Mouse (Mus musculus) C2C12 (cell line): ENCODE results near the gene Nek7. TPM values are rescaled to one million over a fixed set of nuclear protein-coding genes. Genes with fewer than 3 reads are reported as not detected.

Experiments used
- H3K27me3 ChIP-seq: one replicate; pipeline ENCODE4 v1.6.1; 2011; ENCODE audit not compliant: control insufficient read depth, insufficient read depth, insufficient read length
- H3K36me3 ChIP-seq: one replicate; pipeline ENCODE4 v1.6.1; 2011; ENCODE audit not compliant: control insufficient read depth, insufficient read depth
- H3K4me3 ChIP-seq: one replicate; pipeline ENCODE4 v1.5.1; 2011; ENCODE audit warnings: mild to moderate bottlenecking, control low read depth; ENCODE audit not compliant: poor library complexity, insufficient read depth, severe bottlenecking
- H3K79me2 ChIP-seq: one replicate; pipeline ENCODE4 v1.6.1; 2011; ENCODE audit not compliant: control insufficient read depth, insufficient read depth
- H3K79me3 ChIP-seq: one replicate; pipeline ENCODE4 v1.6.1; 2011; ENCODE audit warnings: low read depth, control low read depth
- H3ac ChIP-seq: one replicate; pipeline ENCODE3; 2011; ENCODE audit warnings: low read depth; ENCODE audit not compliant: control insufficient read depth, insufficient read length
- CEBPB ChIP-seq: IDR thresholded peaks from one replicate; pipeline ENCODE4 v1.6.1; 2011; ENCODE audit warnings: low read depth, mild to moderate bottlenecking, control low read depth, moderate library complexity
- CTCF ChIP-seq: IDR thresholded peaks from one replicate; pipeline ENCODE4 v1.5.1; 2011; ENCODE audit not compliant: control insufficient read depth, insufficient read depth, insufficient read length
- FOSL1 ChIP-seq: IDR thresholded peaks from one replicate; pipeline ENCODE4 v1.8.0; 2011; ENCODE audit warnings: mild to moderate bottlenecking, low read length; ENCODE audit not compliant: poor library complexity, insufficient read depth, severe bottlenecking
- MAX ChIP-seq: IDR thresholded peaks from one replicate; pipeline ENCODE4 v1.6.1; 2011; ENCODE audit warnings: mild to moderate bottlenecking, control low read depth
- MYOD1 ChIP-seq: IDR thresholded peaks from one replicate; pipeline ENCODE4 v1.6.1; 2011; ENCODE audit warnings: low read depth; ENCODE audit not compliant: control insufficient read depth, insufficient read length
- MYOG ChIP-seq: IDR thresholded peaks from one replicate; pipeline ENCODE4 v1.6.1; 2011; ENCODE audit not compliant: control insufficient read depth, insufficient read length; ENCODE audit errors: extremely low read depth
- USF1 ChIP-seq: IDR thresholded peaks from one replicate; pipeline ENCODE4 v1.6.1; 2011; ENCODE audit warnings: low read depth, mild to moderate bottlenecking, control low read depth, moderate library complexity
- polyA plus RNA-seq: library from polyadenylated mRNA; unstranded; fragments of >200 nt; fragmentation: generic; extraction: Trizol; gene quantifications from one replicate; pipeline ENCODE4 v1.2.1, GENCODE M21; 2012; ENCODE audit warnings: missing spikeins

Gene Nek7
- polyA plus RNA-seq, 1 experiment: 12.0 TPM

GRCm38 (mm10) chr1:138575629-138576028, 44.3 kb downstream of the Nek7 start:
- Histone ChIP-seq H3K4me3 (no peak overlapping the region), H3K36me3 (peaks cover 22% of the 10 kb centered on the region), H3K27me3 (no peaks in the 10 kb centered on the region), H3K79me3 (peaks cover 47% of the 10 kb centered on the region), H3ac (no peak overlapping the region), H3K79me2 (peaks cover 99% of the 10 kb centered on the region)
- TF ChIP-seq MAX: no peak
- no peak for TF ChIP-seq USF1
- no peak for TF ChIP-seq CTCF
- TF ChIP-seq CEBPB: no peak
- TF ChIP-seq MYOG: no peak
- no peak for TF ChIP-seq MYOD1
- TF ChIP-seq FOSL1: no peak

GRCm38 (mm10) chr1:138571565-138572361, 48.2 kb downstream of the Nek7 start:
- Histone ChIP-seq H3ac (no peak overlapping the region), H3K79me3 (peaks cover 30% of the 10 kb centered on the region), H3K27me3 (no peaks in the 10 kb centered on the region), H3K36me3 (peaks cover 8% of the 10 kb centered on the region), H3K79me2 (peaks cover 99% of the 10 kb centered on the region), H3K4me3 (no peak overlapping the region)
- no peak for TF ChIP-seq CEBPB
- TF ChIP-seq FOSL1: no peak
- no peak for TF ChIP-seq USF1
- no peak for TF ChIP-seq MYOD1
- no peak for TF ChIP-seq CTCF
- no peak for TF ChIP-seq MYOG
- no peak for TF ChIP-seq MAX

GRCm38 (mm10) chr1:138571038-138571441, 48.9 kb downstream of the Nek7 start:
- Histone ChIP-seq H3K79me3 (peaks cover 27% of the 10 kb centered on the region), H3ac (no peak overlapping the region), H3K79me2 (peaks cover 97% of the 10 kb centered on the region), H3K36me3 (peaks cover 8% of the 10 kb centered on the region), H3K4me3 (no peak overlapping the region), H3K27me3 (no peaks in the 10 kb centered on the region)
- TF ChIP-seq USF1 (no peak), MAX (no peak), FOSL1 (no peak), MYOD1 (no peak), CTCF (no peak), CEBPB (no peak), MYOG (no peak)

GRCm38 (mm10) chr1:138568434-138569232, 51.3 kb downstream of the Nek7 start:
- TF ChIP-seq FOSL1 (no peak), CEBPB (no peak), MAX (no peak), USF1 (no peak), CTCF (no peak), MYOG (no peak), MYOD1 (no peak)
- H3K4me3 ChIP-seq: no peak overlapping the region
- no peak overlapping the region for H3ac ChIP-seq
- H3K79me3 ChIP-seq: peaks cover 19% of the 10 kb centered on the region
- peaks cover 90% of the 10 kb centered on the region for H3K79me2 ChIP-seq
- no peaks in the 10 kb centered on the region for H3K27me3 ChIP-seq
- peaks cover 4% of the 10 kb centered on the region for H3K36me3 ChIP-seq

GRCm38 (mm10) chr1:138567946-138568345, 52.0 kb downstream of the Nek7 start:
- Histone ChIP-seq H3K79me2 (peaks cover 87% of the 10 kb centered on the region), H3K4me3 (no peak overlapping the region), H3K79me3 (peaks cover 14% of the 10 kb centered on the region), H3ac (no peak overlapping the region), H3K27me3 (no peaks in the 10 kb centered on the region), H3K36me3 (no peaks in the 10 kb centered on the region)
- TF ChIP-seq MAX (no peak), MYOG (no peak), CEBPB (no peak), USF1 (no peak), CTCF (no peak), FOSL1 (no peak), MYOD1 (no peak)
